Mouse (Mus musculus): Measurements from ENCODE around the gene C2cd5. TPM values are rescaled to one million over a fixed set of nuclear protein-coding genes. Genes with fewer than 3 reads are reported as not detected.

Gene C2cd5
- polyA plus RNA-seq, 1 experiment from 2014 or later = 23.7 TPM

DNA sequence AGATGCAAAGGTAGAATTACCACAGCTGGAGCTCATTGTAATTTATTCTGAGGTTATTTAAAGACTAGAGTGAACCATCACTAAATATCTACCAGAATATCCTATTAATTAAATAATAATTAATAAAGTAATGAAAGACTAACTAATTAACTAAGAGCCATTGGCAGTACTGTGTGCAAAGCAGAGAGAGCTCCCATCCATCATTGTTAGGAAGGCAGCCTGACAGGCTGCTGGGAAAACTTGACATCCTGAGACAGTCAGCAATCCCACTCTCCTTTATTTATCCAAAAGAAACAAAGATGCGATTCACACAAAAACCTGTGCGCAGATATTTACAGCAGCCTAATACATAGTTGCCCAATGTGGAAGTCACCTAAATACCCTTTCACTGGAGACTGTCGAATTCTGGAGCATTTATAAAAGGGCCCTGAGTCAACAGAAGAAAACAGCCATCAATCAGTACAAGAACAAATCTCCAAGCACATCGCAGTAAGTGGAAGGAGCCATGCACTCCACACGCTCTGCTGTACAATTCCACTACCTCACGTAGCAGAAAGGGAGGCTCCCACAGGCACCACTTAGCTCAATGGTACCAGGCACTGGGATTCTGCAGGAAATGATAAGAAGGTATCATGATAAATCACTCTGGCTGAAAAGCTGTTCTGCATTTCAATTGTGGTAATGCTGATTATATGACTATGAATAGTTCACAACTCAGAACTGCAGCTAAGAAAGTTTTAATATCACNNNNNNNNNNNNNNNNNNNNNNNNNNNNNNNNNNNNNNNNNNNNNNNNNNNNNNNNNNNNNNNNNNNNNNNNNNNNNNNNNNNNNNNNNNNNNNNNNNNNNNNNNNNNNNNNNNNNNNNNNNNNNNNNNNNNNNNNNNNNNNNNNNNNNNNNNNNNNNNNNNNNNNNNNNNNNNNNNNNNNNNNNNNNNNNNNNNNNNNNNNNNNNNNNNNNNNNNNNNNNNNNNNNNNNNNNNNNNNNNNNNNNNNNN lies 120.0 kb downstream of the C2cd5 start:
- H3K4me3 ChIP-seq (ENCODE audit: low read length) = no peak overlapping the region
- peaks cover 3% of the 10 kb centered on the region; the same call in 1 of the 2 replicates for H3K9me3 ChIP-seq (replicated peaks; ENCODE audit: control insufficient read depth, low read length)
- peak; percentile 70 for ATAC-seq (replicated peaks; ENCODE audit: extremely low read depth, insufficient read depth, low FRiP score)
- no peaks in the 10 kb centered on the region for H3K36me3 ChIP-seq (ENCODE audit: control insufficient read depth, insufficient read depth)
- peaks cover 10% of the 10 kb centered on the region for H3K4me1 ChIP-seq (ENCODE audit: control insufficient read depth, insufficient read depth, low read length)
- H3K27me3 ChIP-seq (ENCODE audit: control insufficient read depth, insufficient read depth, low read length) = no peaks in the 10 kb centered on the region
- WGBS = 24% methylated on average over 6 of the region's 6 CpGs
- H3K9ac ChIP-seq (ENCODE audit: low read length) = no peak overlapping the region
- peak overlapping the region; percentile 27 for H3K27ac ChIP-seq (ENCODE audit: low read length)
- H3K4me2 ChIP-seq (ENCODE audit: low read depth, low read length) = peak overlapping the region; percentile 36

- H3K27ac ChIP-seq (ENCODE audit: low read length) = no peak overlapping the region
- ATAC-seq (replicated peaks; ENCODE audit: extremely low read depth, insufficient read depth, low FRiP score) = no peak
- no peak overlapping the region for H3K4me2 ChIP-seq (ENCODE audit: low read depth, low read length)
- no peak overlapping the region for H3K9ac ChIP-seq (ENCODE audit: low read length)
- H3K4me3 ChIP-seq (ENCODE audit: low read length) = no peak overlapping the region
- H3K27me3 ChIP-seq (ENCODE audit: control insufficient read depth, insufficient read depth, low read length) = no peaks in the 10 kb centered on the region
- 53% methylated on average over 1 of the region's 1 CpGs for WGBS
- no peaks in the 10 kb centered on the region for H3K36me3 ChIP-seq (ENCODE audit: control insufficient read depth, insufficient read depth)
- peaks cover 3% of the 10 kb centered on the region; the same call in 1 of the 2 replicates for H3K9me3 ChIP-seq (replicated peaks; ENCODE audit: control insufficient read depth, low read length)
- H3K4me1 ChIP-seq (ENCODE audit: control insufficient read depth, insufficient read depth, low read length) = peaks cover 10% of the 10 kb centered on the region
Measured at GRCm38 (mm10) chr6:142977221-142977620, 122.7 kb downstream of the C2cd5 start.

- Histone ChIP-seq H3K36me3 (ENCODE audit: control insufficient read depth, insufficient read depth) (no peaks in the 10 kb centered on the region), H3K4me3 (ENCODE audit: low read length) (no peak overlapping the region), H3K9ac (ENCODE audit: low read length) (no peak overlapping the region), H3K4me1 (ENCODE audit: control insufficient read depth, insufficient read depth, low read length) (no peaks in the 10 kb centered on the region), H3K27ac (ENCODE audit: low read length) (no peak overlapping the region), H3K9me3 (replicated peaks; ENCODE audit: control insufficient read depth, low read length) (peaks cover 3% of the 10 kb centered on the region; the same call in 1 of the 2 replicates), H3K4me2 (ENCODE audit: low read depth, low read length) (no peak overlapping the region), H3K27me3 (ENCODE audit: control insufficient read depth, insufficient read depth, low read length) (no peaks in the 10 kb centered on the region)
- 87% methylated on average over 7 of the region's 7 CpGs for WGBS
- no peak for ATAC-seq (replicated peaks; ENCODE audit: extremely low read depth, insufficient read depth, low FRiP score)
Measured at GRCm38 (mm10) chr6:142973289-142973688, 126.7 kb downstream of the C2cd5 start.

DNA sequence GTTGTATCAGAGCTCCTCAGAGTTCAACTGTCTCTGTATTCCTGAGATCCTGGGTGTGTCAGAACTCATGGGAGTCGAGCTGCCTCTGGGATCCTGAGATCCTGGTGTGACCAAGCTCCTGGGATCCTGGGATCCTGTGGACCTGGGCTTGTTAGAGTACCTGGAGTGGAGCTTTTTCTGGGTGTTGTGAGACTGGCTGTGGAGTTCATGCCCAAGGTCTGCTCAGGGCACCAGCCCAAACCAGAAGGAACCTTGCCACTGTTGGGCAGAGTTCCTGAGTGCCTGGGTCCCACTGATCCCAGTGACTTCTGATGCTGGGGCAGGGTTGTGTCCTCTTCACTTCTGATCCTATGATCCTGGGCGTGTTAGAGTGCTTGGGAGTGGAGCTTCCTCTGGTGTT lies 127.7 kb downstream of the C2cd5 start:
- Histone ChIP-seq H3K4me3 (ENCODE audit: low read length) (no peak overlapping the region), H3K9me3 (replicated peaks; ENCODE audit: control insufficient read depth, low read length) (peaks cover 2% of the 10 kb centered on the region; the same call in 1 of the 2 replicates), H3K36me3 (ENCODE audit: control insufficient read depth, insufficient read depth) (no peaks in the 10 kb centered on the region), H3K9ac (ENCODE audit: low read length) (no peak overlapping the region), H3K4me2 (ENCODE audit: low read depth, low read length) (no peak overlapping the region), H3K27ac (ENCODE audit: low read length) (no peak overlapping the region), H3K27me3 (ENCODE audit: control insufficient read depth, insufficient read depth, low read length) (no peaks in the 10 kb centered on the region), H3K4me1 (ENCODE audit: control insufficient read depth, insufficient read depth, low read length) (no peaks in the 10 kb centered on the region)
- no peak for ATAC-seq (replicated peaks; ENCODE audit: extremely low read depth, insufficient read depth, low FRiP score)
- 60% methylated on average over 2 of the region's 2 CpGs for WGBS

DNA sequence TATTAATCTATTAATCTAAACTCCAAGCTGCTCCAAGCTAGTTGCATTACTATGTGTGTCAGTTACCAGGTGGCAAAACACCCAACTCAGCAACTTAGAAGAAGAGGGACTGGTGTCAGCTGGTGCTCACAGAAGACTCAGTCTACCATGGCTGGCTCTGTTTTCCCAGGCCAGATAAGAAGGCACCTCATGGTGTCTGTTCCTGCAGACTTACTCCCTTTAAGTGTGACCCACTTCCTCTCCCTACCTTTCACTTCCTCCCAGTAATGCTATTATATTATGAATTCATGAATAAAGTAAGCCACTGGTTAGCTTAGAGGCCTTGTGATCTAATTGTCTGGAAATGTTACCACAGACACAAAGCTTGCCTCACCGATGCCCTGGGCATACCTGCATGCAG lies 132.5 kb downstream of the C2cd5 start:
- 90% methylated on average over 1 of the region's 1 CpGs for WGBS
- Histone ChIP-seq H3K27ac (ENCODE audit: low read length) (no peak overlapping the region), H3K9me3 (replicated peaks; ENCODE audit: control insufficient read depth, low read length) (no peaks in the 10 kb centered on the region), H3K36me3 (ENCODE audit: control insufficient read depth, insufficient read depth) (no peaks in the 10 kb centered on the region), H3K4me3 (ENCODE audit: low read length) (no peak overlapping the region), H3K9ac (ENCODE audit: low read length) (no peak overlapping the region), H3K4me2 (ENCODE audit: low read depth, low read length) (no peak overlapping the region), H3K27me3 (ENCODE audit: control insufficient read depth, insufficient read depth, low read length) (peaks cover 15% of the 10 kb centered on the region), H3K4me1 (ENCODE audit: control insufficient read depth, insufficient read depth, low read length) (peaks cover 4% of the 10 kb centered on the region; the same call in 1 of the 2 replicates)
- ATAC-seq (replicated peaks; ENCODE audit: extremely low read depth, insufficient read depth, low FRiP score) = no peak

DNA sequence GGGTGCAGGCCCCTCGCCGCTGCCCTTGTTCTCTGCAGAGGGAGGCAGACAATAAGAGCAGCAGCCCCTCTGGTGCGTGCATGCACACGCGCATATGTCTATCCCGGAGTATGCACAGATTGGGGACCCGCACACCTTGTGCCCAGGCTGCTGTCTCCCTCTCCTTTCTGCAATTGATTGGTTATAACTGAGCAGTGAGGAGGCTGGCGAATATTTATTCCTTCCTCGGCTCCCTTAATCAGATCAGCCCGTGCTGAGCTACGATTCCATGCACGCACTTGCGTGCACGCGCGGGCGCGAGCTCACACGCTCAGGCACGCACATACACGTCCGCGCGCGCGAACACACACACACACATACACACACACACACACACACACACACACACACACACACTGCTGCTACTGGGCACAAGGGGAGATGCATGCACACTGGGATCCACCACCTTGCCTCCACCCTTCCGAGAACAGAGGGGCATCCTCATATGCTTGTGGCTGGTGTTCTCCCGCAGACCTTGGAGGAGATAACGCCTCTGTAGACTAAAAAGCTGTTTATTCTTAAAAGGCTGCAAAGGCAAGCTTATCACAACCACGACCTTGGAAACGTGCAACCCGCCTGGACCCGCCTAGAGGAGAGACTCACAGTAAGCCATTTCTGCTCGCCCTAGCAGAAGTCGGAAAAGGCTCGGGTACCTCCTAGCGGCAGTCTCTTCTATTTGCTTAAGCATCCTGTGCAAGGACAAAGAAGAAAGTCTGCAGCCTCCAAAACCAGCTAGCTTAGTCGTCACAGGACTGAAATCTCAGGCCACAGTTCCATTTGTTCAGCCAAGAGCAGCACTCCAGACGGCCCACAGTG lies 135.2 kb downstream of the C2cd5 start:
- WGBS = under 1% methylated on average over 39 of the region's 39 CpGs
- peaks cover 4% of the 10 kb centered on the region; the same call in 1 of the 2 replicates for H3K4me1 ChIP-seq (ENCODE audit: control insufficient read depth, insufficient read depth, low read length)
- peak overlapping the region; percentile 66 for H3K9ac ChIP-seq (ENCODE audit: low read length)
- peak overlapping the region; percentile 71 for H3K4me3 ChIP-seq (ENCODE audit: low read length)
- peaks cover 3% of the 10 kb centered on the region; the same call in 1 of the 2 replicates for H3K9me3 ChIP-seq (replicated peaks; ENCODE audit: control insufficient read depth, low read length)
- peak overlapping the region; percentile 99 for H3K4me2 ChIP-seq (ENCODE audit: low read depth, low read length)
- H3K27me3 ChIP-seq (ENCODE audit: control insufficient read depth, insufficient read depth, low read length) = peaks cover 17% of the 10 kb centered on the region
- no peak overlapping the region; the same call in 1 of the 2 replicates for H3K27ac ChIP-seq (ENCODE audit: low read length)
- no peaks in the 10 kb centered on the region for H3K36me3 ChIP-seq (ENCODE audit: control insufficient read depth, insufficient read depth)
- ATAC-seq (replicated peaks; ENCODE audit: extremely low read depth, insufficient read depth, low FRiP score) = peak; percentile 82

DNA sequence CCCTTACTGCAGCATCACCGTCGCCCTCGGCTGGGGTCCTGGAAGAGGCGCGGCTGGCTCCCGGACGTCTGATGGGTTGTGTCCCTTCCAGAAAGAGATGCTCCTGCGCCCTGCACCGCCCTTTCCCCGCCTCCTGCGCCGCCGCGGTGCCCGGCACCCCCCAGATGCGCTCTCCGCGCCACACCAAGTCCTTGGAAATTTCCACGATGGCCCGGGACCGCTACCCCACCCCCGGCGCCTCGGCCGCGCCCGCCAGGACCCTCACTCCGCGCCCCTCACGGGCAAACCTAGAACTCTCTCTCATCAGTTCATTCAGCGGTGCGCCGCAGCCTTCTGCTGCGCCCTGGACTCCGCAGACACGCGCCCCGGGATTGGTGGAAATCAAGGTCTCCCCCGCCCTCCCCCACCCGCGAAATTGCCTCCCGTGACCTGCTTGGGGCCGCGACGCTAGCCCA lies 135.8 kb downstream of the C2cd5 start, which contains the start of gene St8sia1:
Gene St8sia1, minus strand, starts transcription at position 377 of the 455 bp plus-strand sequence.
- H3K27ac ChIP-seq (ENCODE audit: low read length) = no peak within 1 kb of the TSS; the same call in 1 of the 2 replicates
- H3K9me3 ChIP-seq (replicated peaks; ENCODE audit: control insufficient read depth, low read length) = peaks cover 3% of the 10 kb centered on the region; the same call in 1 of the 2 replicates
- H3K4me1 ChIP-seq (ENCODE audit: control insufficient read depth, insufficient read depth, low read length) = peaks cover 4% of the 10 kb centered on the region; the same call in 1 of the 2 replicates
- peak within 1 kb of the TSS; percentile 66 for H3K9ac ChIP-seq (ENCODE audit: low read length)
- peak within 1 kb of the TSS; percentile 71 for H3K4me3 ChIP-seq (ENCODE audit: low read length)
- no peaks in the 10 kb centered on the region for H3K36me3 ChIP-seq (ENCODE audit: control insufficient read depth, insufficient read depth)
- ATAC-seq (replicated peaks; ENCODE audit: extremely low read depth, insufficient read depth, low FRiP score) = peak; percentile 14; the same call in 1 of the 2 replicates
- peak within 1 kb of the TSS; percentile 99 for H3K4me2 ChIP-seq (ENCODE audit: low read depth, low read length)
- H3K27me3 ChIP-seq (ENCODE audit: control insufficient read depth, insufficient read depth, low read length) = peaks cover 17% of the 10 kb centered on the region
- WGBS = under 1% methylated on average over 45 of the region's 45 CpGs

DNA sequence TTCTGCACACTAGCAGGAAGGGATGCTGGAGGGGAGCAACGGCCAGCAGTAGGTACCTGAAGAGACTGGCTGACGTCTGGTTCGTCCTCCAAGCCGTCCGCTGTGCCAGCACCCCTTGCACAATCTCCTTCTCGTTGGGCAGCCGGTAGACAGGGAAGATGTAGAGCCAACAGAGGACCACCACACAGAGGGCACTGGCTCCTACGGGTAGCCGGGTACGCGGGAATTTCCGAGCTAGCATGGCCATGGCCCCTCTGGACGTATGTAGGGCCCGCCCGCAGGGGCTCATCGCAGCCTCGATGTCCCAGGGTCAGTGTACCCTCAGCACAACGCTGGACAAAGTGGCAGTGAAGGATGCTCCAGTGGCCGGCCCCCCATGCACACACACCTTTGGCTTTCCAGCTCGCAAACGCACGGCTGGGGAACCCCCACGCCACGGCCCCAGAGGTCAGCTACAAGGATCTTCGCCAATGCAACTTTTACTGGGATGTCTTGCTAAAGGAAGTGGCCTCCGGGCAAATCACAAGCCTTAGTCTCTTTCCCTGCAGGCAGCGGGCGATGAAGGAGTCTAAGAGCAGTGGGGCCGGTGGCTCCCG lies 136.4 kb downstream of the C2cd5 start:
- Histone ChIP-seq H3K27me3 (ENCODE audit: control insufficient read depth, insufficient read depth, low read length) (peaks cover 17% of the 10 kb centered on the region), H3K4me3 (ENCODE audit: low read length) (peak overlapping the region; percentile 71), H3K36me3 (ENCODE audit: control insufficient read depth, insufficient read depth) (no peaks in the 10 kb centered on the region), H3K9me3 (replicated peaks; ENCODE audit: control insufficient read depth, low read length) (peaks cover 3% of the 10 kb centered on the region; the same call in 1 of the 2 replicates), H3K27ac (ENCODE audit: low read length) (no peak overlapping the region), H3K4me2 (ENCODE audit: low read depth, low read length) (peak overlapping the region; percentile 99), H3K4me1 (ENCODE audit: control insufficient read depth, insufficient read depth, low read length) (peaks cover 4% of the 10 kb centered on the region; the same call in 1 of the 2 replicates), H3K9ac (ENCODE audit: low read length) (peak overlapping the region; percentile 66)
- 18% methylated on average over 30 of the region's 30 CpGs for WGBS
- ATAC-seq (replicated peaks; ENCODE audit: extremely low read depth, insufficient read depth, low FRiP score) = 0 out of 2 replicates have a peak, but pooled peaks have one; percentile 3
